Mouse (Mus musculus) small intestine, adult 2 months (tissue): Measurements from ENCODE around the gene Stat6. TPM values are rescaled to one million over a fixed set of nuclear protein-coding genes. Genes with fewer than 3 reads are reported as not detected.

Source experiments
- H3K27ac ChIP-seq: fragments of 200-500 bp; 2 replicates; pipeline ENCODE4 v1.5.1; 2012; ENCODE audit warnings: low read depth, low read length, control low read depth, inconsistent platforms; ENCODE audit not compliant: insufficient read depth
- H3K27me3 ChIP-seq: fragments of 200-500 bp; 2 replicates; pipeline ENCODE4 v1.6.1; 2012; ENCODE audit warnings: mild to moderate bottlenecking, moderate library complexity, low read length, inconsistent platforms; ENCODE audit not compliant: control insufficient read depth, insufficient read depth
- H3K36me3 ChIP-seq: fragments of 200-500 bp; 2 replicates; pipeline ENCODE4 v1.6.1; 2012; ENCODE audit warnings: mild to moderate bottlenecking, low read length, control low read depth, inconsistent platforms; ENCODE audit not compliant: control insufficient read depth, insufficient read depth
- H3K4me1 ChIP-seq: fragments of 200-500 bp; 2 replicates; pipeline ENCODE4 v1.6.1; 2012; ENCODE audit warnings: low read length, inconsistent platforms, mixed read lengths; ENCODE audit not compliant: control insufficient read depth, insufficient read depth, insufficient read length
- H3K4me3 ChIP-seq: fragments of 200-500 bp; 2 replicates; pipeline ENCODE4 v1.5.1; 2012; ENCODE audit warnings: low read depth, mild to moderate bottlenecking, control low read depth, inconsistent platforms, low read length, moderate library complexity
- CTCF ChIP-seq: fragments of 200-500 bp; IDR thresholded peaks from 2 replicates; pipeline ENCODE4 v1.5.1; 2012; ENCODE audit warnings: low read depth, mild to moderate bottlenecking, control low read depth, inconsistent platforms, low read length, moderate library complexity, mixed read lengths; ENCODE audit not compliant: insufficient replicate concordance, insufficient read length; ENCODE audit errors: extremely low read depth
- POLR2A ChIP-seq: fragments of 200-500 bp; IDR thresholded peaks from 2 replicates; pipeline ENCODE4 v1.6.1; 2012; ENCODE audit warnings: low read depth, mild to moderate bottlenecking, control low read depth, inconsistent platforms, low read length, moderate library complexity
- WGBS: fragments of 180-500 bp; shearing (Covaris S2); methylation state at CpG from one replicate; pipeline ENCODE4 v1.1.7; 2018; 5-methylcytosine and 5-hydroxymethylcytosine counted together
- polyA plus RNA-seq: library from polyadenylated mRNA; depleted of rRNA; stranded (reverse); fragments of >200 nt; gene quantifications from 2 replicates; pipeline ENCODE4 v1.2.3, GENCODE M21; 2012

The Stat6 gene
- polyA plus RNA-seq, 1 experiment, result 101 TPM

GRCm38 (mm10) chr10:127691053-127691452 is 48.3 kb downstream of the Stat6 start:
- peak overlapping the region; percentile 68 for H3K27ac ChIP-seq
- 12% methylated on average over 1 of the region's 1 CpGs for WGBS
- TF ChIP-seq POLR2A (no peak), CTCF (peak; percentile 62; the same call in 1 of the 2 replicates)
- H3K27me3 ChIP-seq, result no peaks in the 10 kb centered on the region
- no peak overlapping the region for H3K4me3 ChIP-seq
- peaks cover 4% of the 10 kb centered on the region for H3K36me3 ChIP-seq
- H3K4me1 ChIP-seq, result peaks cover 4% of the 10 kb centered on the region; the same call in 1 of the 2 replicates

- peak; percentile 33; the same call in 1 of the 2 replicates for TF ChIP-seq CTCF
- TF ChIP-seq POLR2A, result no peak
- H3K4me1 ChIP-seq, result peaks cover 8% of the 10 kb centered on the region; the same call in 1 of the 2 replicates
- no peaks in the 10 kb centered on the region for H3K36me3 ChIP-seq
- peak overlapping the region; percentile 85 for H3K27ac ChIP-seq
- H3K27me3 ChIP-seq, result no peaks in the 10 kb centered on the region
- no peak overlapping the region for H3K4me3 ChIP-seq
- 28% methylated on average over 2 of the region's 2 CpGs for WGBS
These were observed 51.9 kb downstream of the Stat6 start for GRCm38 (mm10) chr10:127694636-127695035.

- Histone ChIP-seq H3K4me1 (peaks cover 8% of the 10 kb centered on the region; the same call in 1 of the 2 replicates), H3K27me3 (no peaks in the 10 kb centered on the region), H3K4me3 (no peak overlapping the region), H3K36me3 (no peaks in the 10 kb centered on the region), H3K27ac (peak overlapping the region; percentile 90)
- no peak for TF ChIP-seq CTCF
- peak; percentile 31; the same call in 1 of the 2 replicates for TF ChIP-seq POLR2A
- WGBS, result 43% methylated on average over 7 of the region's 7 CpGs
These were observed 53.0 kb downstream of the Stat6 start for GRCm38 (mm10) chr10:127695775-127696174.

GRCm38 (mm10) chr10:127698966-127699365 is 56.2 kb downstream of the Stat6 start:
- Histone ChIP-seq H3K4me1 (peaks cover 9% of the 10 kb centered on the region; the same call in 1 of the 2 replicates), H3K36me3 (no peaks in the 10 kb centered on the region), H3K4me3 (no peak overlapping the region), H3K27ac (no peak overlapping the region), H3K27me3 (no peaks in the 10 kb centered on the region)
- TF ChIP-seq CTCF, result no peak
- no peak for TF ChIP-seq POLR2A
- WGBS, result 94% methylated on average over 7 of the region's 7 CpGs

- H3K27ac ChIP-seq, result peak overlapping the region; percentile 98
- 8% methylated on average over 4 of the region's 4 CpGs for WGBS
- no peaks in the 10 kb centered on the region for H3K27me3 ChIP-seq
- H3K4me1 ChIP-seq, result peaks cover 15% of the 10 kb centered on the region; the same call in 1 of the 2 replicates
- peak overlapping the region; percentile 73 for H3K4me3 ChIP-seq
- peaks cover 34% of the 10 kb centered on the region for H3K36me3 ChIP-seq
- TF ChIP-seq POLR2A (peak; percentile 91), CTCF (no peak)
These were observed 60.5 kb downstream of the Stat6 start for GRCm38 (mm10) chr10:127703299-127703698.

GRCm38 (mm10) chr10:127704293-127704692 is 61.5 kb downstream of the Stat6 start:
- TF ChIP-seq POLR2A (no peak; the same call in 1 of the 2 replicates), CTCF (no peak)
- 18% methylated on average over 2 of the region's 2 CpGs for WGBS
- H3K4me3 ChIP-seq, result peak overlapping the region; percentile 31; the same call in 1 of the 2 replicates
- no peaks in the 10 kb centered on the region for H3K27me3 ChIP-seq
- H3K27ac ChIP-seq, result peak overlapping the region; percentile 98
- peaks cover 15% of the 10 kb centered on the region; the same call in 1 of the 2 replicates for H3K4me1 ChIP-seq
- H3K36me3 ChIP-seq, result peaks cover 40% of the 10 kb centered on the region

- TF ChIP-seq CTCF, result peak; percentile 71
- no peak for TF ChIP-seq POLR2A
- H3K4me3 ChIP-seq, result peak within 1 kb of the TSS; percentile 69
- H3K36me3 ChIP-seq, result peaks cover 43% of the 10 kb centered on the region
- H3K4me1 ChIP-seq, result peaks cover 15% of the 10 kb centered on the region; the same call in 1 of the 2 replicates
- peak within 1 kb of the TSS; percentile 98 for H3K27ac ChIP-seq
- no peaks in the 10 kb centered on the region for H3K27me3 ChIP-seq
- 45% methylated on average over 2 of the region's 2 CpGs for WGBS
These were observed 62.0 kb downstream of the Stat6 start, which contains the start of gene Myo1a for GRCm38 (mm10) chr10:127704766-127705220. Gene Myo1a, plus strand, starts transcription at chr10:127705170.

- no peaks in the 10 kb centered on the region for H3K27me3 ChIP-seq
- 80% methylated on average over 4 of the region's 4 CpGs for WGBS
- H3K4me1 ChIP-seq, result peaks cover 15% of the 10 kb centered on the region; the same call in 1 of the 2 replicates
- H3K4me3 ChIP-seq, result peak overlapping the region; percentile 69
- H3K36me3 ChIP-seq, result peaks cover 52% of the 10 kb centered on the region
- peak overlapping the region; percentile 94; the same call in 1 of the 2 replicates for H3K27ac ChIP-seq
- TF ChIP-seq CTCF (no peak), POLR2A (no peak)
These were observed 63.0 kb downstream of the Stat6 start for GRCm38 (mm10) chr10:127705783-127706182.
